Mouse (Mus musculus) liver, adult (tissue): Measurements from ENCODE around the gene Tgds.

Experiments
- GATA4 ChIP-seq: IDR thresholded peaks from 2 replicates; pipeline ENCODE4 v1.6.1; 2014; ENCODE audit warnings: mild to moderate bottlenecking, low read length; ENCODE audit not compliant: insufficient replicate concordance

The Tgds gene

DNA sequence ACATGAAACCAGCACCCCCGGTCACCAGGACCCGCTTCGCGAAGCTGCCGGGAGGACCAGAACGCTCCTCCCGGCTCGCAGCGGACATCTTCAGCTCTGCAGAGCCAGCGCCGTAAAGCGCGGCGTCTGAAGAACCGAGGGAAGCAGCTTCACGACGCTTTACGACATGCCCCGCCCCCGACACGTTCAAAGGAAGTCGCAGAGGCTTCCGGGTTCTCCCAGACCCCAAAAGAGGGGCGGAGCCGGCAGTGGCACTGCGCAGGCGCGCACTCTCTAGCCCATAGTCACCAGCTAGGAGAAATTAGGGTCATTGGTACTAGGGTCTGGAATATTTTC, at the start of gene Tgds:
TSS of gene Tgds (minus strand) at position 114 of the 336 bp plus-strand sequence.
- no peak; the same call in 1 of the 2 replicates for TF ChIP-seq GATA4

- TF ChIP-seq GATA4 = no peak
Observed at GRCm38 (mm10) chr14:118180711-118181177, 48.2 kb upstream of the Tgds start.

DNA sequence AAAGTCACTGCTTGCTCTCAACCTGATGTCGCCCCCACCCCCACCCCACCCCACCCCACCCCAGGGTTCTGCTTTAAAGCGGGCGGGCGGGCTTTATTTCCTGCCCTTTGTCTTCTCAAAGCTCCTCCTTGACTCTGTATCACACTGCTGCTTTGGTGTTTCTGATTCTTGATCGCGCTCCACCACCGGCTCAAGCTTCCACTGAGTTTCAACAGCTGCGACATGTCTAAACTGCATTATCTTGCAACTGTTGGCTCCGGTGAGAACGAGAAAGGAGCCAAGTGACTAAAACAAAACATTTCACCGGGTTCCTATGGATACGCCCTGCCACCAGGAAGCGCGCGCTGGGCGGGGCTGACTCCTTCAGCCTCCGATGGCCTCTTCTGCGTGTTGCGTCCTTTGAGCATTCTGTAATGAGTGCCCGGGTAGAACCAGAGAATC, 47.6 kb upstream of the Tgds start:
- no peak for TF ChIP-seq GATA4

GRCm38 (mm10) chr14:118179701-118180100, 47.1 kb upstream of the Tgds start:
- TF ChIP-seq GATA4 = no peak

DNA sequence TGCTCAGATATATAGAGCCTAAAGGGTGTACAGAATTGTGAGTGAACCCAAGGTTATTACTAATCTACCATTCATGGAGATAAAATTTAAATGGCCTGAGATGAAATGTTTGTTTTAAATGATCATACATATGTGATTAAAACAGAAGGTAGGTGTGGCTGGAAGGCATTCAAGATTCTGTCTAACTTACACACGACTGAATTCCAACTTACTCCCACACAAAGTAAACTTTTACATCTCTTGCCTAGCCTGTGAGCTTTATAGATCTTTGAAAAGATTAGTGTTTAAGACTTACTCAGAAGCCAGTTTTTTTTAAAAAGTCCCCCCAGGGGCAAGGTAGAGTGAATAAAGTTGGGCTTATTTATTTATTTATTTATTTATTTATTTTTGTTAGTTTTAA, 46.7 kb upstream of the Tgds start:
- TF ChIP-seq GATA4 = no peak

DNA sequence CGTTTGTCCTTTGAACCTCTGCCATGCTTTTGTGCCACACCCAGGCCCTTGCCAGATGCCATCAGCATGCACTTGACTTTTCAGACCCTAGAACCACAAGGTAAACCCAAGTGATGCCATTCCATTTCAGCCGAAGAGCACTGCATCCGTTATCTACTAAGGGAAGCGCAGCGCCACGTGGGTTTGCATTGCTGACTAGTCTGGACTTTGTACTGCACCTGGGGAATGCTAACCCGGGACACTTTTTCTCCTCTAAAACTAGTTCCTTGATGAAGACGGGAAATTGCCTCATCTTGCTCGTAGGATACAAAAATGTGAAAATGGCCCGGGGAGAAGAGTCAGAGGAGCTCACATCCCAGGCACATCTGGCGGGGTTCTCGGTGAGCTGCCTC, 43.1 kb upstream of the Tgds start:
- TF ChIP-seq GATA4 = no peak

GRCm38 (mm10) chr14:118175071-118175693, 42.6 kb upstream of the Tgds start:
- TF ChIP-seq GATA4 = no peak

DNA sequence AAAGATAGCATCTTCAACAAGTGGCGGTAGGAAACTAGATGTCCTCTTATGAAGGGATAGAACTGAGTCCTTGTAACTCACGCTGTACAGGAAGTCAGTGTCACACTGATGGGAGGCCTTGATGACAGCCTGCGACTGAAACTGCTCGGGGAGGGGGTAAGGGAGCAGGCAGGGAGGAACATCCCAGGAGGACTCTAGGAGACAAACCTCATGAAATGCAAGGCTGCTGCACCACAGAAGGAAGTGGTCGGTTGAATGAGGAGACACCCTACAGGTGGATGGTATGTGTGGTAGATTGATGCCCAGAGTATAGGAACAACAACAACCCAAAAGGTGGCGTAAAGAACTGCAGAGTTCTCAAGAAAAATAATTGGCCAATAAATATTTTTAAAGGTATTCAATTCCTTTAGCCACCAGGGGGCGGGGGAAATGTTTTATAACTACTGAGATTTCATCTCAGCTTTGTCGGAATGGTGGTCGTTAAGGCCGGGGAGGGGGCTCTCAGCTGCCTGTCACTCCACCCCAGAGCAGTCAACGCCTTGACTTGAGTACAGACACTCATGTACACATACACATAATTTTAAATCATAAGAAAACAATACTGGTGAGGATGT, 41.1 kb upstream of the Tgds start:
- no peak for TF ChIP-seq GATA4

DNA sequence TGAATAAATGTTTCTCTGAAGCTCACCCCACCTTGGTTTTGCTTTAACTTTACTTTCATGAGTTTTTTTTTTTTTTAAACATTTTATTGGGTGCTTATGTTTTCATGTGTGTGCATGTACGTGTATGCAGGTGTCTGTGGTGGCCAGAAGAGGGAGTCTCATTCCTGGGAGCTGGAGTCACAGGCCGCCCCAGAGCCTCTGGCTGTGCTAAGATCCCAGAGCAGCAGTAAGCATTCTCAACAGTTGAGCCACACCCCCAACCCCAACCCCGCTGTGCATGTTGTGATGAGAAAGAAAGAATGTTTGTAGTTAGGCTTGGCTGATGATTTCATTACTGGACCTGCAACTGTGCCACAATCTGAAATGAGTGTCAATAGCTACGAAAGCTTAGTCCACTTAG, 36.2 kb upstream of the Tgds start:
- TF ChIP-seq GATA4 = no peak

DNA sequence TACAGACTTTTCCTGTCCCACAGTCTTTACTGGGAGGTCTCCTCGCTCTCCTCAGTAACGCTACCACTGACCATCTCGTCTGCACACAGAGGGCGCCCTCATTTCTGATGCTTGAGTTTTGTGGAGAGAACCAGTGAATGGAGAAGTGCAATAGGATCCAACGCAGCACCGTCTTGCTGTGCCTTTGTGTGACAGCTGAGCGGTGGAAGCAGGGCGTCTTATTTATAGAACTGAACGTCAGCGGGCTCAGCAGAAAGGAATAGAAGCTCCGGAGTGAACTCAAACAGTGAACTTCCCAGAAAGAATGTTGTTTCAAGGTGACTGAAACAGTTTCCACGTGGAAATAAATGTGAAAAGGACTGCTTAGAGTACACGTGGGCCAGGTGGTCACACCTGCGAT, 30.1 kb upstream of the Tgds start:
- no peak for TF ChIP-seq GATA4

DNA sequence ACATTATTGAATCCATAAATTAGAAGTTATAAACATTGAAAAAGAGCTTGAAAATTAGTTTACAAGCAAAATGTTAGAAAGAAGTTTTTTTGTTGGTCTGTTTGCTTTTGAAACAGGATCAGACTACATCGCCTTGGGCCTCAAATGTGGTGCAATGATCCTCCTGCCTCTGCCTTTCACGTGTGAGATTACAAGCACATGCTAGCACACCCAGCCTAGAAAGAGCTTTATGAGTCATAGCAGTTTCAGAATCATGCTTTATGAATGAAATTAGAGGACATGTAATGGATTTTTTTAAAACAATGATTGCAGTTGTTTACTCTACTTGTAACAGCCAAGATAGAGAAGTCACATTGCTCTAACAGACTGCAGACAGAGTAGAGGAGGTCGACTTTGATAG, 29.2 kb upstream of the Tgds start:
- TF ChIP-seq GATA4 = no peak

DNA sequence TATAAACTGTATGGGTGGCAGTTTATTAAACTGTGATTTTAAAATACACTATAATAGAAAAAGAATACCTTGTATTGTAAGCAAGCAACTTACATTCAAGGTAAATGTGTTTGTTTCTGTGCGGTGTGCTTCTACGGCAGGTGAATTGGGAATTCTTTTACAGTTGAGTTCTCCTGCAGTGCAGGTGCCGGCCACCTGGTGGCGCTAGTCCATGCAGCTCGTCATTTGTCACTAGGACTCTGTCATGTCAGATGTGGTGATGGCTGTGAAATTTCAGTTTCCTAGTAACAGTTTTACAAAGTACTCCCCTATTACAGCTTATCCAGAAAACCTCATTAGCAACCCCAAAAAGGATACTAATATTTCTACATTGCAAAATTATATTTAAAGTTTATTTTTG, 24.6 kb upstream of the Tgds start:
- no peak for TF ChIP-seq GATA4

DNA sequence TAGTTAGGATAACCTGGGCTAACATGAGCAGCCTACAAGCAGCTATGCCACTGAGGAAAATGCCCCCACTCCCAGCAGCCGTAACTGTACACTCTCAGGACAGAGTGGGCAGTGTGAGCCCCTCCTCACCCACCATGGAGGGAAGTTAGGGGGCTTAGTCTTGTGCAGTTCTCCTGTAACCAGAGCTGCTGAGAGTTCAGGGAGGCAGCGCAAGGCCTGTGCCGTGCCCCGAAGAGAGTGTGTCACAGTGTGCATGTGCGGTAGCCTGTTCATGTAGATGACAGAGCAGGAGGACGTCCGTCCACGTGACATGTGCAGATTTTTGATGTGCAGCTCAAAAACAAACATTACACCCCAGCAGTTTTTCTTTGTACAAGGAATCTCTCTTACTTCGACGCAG, 24.2 kb upstream of the Tgds start:
- no peak for TF ChIP-seq GATA4

GRCm38 (mm10) chr14:118152294-118152651, 19.7 kb upstream of the Tgds start:
- TF ChIP-seq GATA4 = no peak

DNA sequence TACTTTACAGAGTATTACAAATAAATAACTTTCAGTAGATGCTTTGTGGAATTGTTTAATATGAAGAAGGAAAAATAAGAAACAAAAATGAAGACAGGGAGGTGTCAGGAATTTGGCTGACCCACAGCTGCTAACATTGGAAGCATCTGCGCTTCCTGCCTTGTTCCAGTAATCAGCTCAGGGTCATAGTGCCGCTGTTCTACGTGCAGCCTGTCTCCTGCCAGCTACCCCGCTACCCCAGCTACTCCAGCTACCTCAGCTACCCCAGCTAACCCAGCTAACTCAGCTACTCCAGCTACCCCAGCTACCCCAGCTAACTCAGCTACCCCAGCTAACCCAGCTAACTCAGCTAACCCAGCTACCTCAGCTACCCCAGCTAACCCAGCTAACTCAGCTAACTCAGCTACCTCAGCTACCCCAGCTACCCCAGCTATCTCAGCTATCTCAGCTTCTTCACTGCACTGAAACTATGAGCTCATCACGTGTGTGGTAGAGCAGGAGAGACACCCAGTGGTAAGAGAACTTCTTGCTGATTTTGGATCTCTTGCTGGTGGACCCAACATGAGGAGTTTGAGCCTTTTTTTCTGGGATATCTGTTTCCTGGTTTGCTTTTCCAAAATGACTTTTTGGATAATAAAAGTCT, 19.2 kb upstream of the Tgds start:
- no peak; the same call in 1 of the 2 replicates for TF ChIP-seq GATA4
